Mouse (Mus musculus) regulatory T cell (primary cell): ENCODE measurements around the gene Alg14.

Experiments used
- in situ Hi-C: fragments of 300-600 bp; cut with MboI, MseI; formaldehyde crosslinking; loops from one replicate; pipeline ENCODE4 v1.15.1; 2025; ENCODE audit warnings: high pct_unique_total_duplicates

Alg14 gene

DNA sequence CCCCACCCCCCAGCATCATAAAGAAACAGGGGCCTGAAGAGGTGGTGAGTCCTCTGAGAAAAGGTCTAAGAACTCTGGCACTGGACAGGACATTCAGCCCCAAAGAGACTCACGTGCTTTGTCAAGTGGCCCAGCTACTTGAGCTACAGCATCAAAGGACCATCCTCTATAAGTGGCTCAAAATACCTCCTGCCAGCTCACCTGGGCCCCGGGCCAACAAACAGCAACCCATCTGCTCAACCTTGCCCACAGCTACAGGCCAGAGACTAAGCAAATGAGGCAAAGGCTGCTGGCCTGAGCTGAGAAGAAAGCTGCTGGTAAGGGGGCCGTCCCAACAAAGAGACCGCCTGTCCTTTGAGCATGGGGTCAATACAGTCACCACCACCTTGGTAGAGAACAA lies 14.0 kb upstream of the Alg14 start:
- in situ Hi-C loops, result no loop called here

DNA sequence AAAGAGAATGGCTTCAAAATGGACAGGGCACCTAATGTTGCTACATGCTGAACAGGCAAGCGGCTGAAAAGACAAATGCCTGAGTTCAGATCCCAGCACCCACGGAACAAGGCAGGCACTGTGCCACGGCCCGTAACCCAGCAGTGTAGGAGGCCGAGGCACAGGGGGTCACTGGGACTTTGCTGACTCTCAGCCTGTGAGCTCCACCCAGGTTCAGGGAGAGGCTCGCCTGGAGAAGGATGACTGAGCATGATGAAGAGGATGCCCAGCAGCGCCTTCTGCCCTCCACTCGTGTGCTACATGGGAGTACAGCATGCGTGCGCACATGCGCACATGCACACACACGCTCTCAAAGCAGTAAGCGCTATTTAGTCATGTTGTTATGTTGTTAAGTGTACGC lies 11.9 kb upstream of the Alg14 start:
- in situ Hi-C loops, result loop anchor here (10.0 kb wide), 1 partner anchor 1495 kb away; the partner anchor contains the start of gene Ptbp2

DNA sequence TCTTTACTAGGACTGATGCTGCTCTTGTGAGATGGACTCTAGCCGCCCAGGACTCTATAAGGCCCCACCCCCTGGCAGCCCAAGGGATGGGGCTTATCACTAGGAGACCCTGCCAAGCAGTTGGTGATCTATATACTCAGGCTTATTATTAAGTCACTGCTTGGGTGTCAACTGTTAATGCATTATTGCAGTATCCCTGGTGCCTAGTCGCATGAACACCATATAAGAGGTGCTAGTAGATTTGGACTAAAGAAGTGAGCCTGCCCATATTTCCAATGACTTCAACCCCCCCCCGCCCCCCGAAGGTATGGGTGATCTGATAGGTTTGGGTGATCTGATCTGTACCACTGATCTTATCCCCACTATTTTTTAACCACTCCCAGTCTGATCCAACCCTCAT lies 8.6 kb upstream of the Alg14 start, which contains the start of gene Tmem56:
Gene Tmem56 (minus strand): TSS at position 101 of the 400 bp plus-strand sequence.
- in situ Hi-C loops, result loop anchor here (10.0 kb wide), 1 partner anchor 1498 kb away; the partner anchor contains the start of gene Ptbp2

DNA sequence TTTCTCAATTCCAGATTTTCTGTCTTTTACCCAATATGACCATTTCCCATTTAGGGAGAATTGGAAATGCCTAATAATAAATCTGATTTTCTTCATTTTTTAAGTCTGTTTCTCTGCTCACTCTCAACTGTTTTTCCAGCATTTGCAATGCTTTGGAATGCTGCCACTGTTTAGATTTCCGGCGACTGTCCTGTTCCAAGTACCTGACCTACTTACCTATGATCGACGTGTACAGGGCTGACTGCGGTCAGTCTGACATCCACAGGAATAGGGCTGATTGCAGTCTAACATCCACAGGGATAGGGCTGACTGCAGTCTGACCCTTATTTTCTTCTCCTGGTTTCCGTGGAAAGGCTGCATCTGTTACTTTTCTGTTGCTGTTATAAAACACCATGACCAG lies 6.4 kb upstream of the Alg14 start:
- in situ Hi-C loops, result loop anchor here (10.0 kb wide), 1 partner anchor 1500 kb away; the partner anchor contains the start of gene Ptbp2

DNA sequence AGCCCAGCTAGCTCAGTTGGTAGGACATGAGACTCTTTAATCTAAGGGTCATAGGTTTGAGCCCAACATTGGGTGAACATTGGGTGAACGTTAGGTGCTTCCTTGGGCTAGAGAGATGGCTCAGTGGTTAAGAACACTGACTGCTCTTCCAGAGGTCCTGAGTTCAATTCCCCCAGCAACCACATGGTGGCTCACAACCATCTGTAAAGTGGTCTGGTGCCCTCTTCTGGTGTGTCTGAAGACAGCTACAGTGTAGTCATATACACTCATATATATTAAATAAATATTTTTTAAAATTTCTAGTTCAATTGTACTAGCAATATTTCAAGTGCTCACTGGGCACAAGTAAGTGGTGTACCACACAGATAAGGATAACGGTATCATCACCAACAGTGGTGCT lies 4.4 kb upstream of the Alg14 start:
- in situ Hi-C loops, result loop anchor here (10.0 kb wide), 1 partner anchor 1502 kb away; the partner anchor contains the start of gene Ptbp2

DNA sequence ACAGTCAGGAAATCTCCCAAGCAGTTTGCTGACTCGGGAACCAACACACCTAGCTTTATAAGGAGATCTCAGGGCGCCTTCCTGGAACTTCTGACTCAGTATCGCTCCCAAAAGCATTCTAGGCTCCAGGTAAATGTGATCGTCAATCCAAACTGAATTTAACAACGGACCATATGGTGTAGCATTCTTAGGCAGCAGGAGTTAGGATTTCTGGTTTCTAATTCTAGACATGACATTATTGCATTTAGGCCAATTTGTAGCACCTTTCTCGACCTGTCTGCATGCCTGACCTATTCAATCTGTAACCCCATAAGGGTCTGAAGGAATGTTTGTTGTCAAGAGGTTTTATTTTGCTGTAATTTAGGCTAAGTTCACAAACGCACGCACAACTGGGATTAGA lies 892 bp upstream of the Alg14 start:
- in situ Hi-C loops, result loop anchor here (5.0 kb wide), 1 partner anchor 118 kb away; the partner anchor contains the start of gene Rwdd3

DNA sequence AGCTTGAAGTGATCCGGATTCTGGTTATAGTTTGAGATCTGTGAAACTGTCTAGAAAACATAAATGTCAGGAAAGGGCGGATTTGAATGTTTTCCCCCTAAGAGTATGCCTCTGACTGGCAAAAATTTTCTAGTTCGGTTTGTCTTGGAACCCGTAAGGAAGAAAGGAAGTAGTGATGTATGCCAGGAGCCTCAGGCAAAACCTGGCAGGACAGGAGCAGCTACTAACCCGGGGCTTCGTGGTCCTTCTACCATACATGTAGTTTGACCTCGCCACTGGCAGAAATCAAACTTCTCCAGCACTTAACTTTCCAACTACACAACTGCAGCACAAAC lies 381 bp upstream of the Alg14 start:
- in situ Hi-C loops, result loop anchor here (5.0 kb wide), 1 partner anchor 119 kb away; the partner anchor contains the start of gene Rwdd3

DNA sequence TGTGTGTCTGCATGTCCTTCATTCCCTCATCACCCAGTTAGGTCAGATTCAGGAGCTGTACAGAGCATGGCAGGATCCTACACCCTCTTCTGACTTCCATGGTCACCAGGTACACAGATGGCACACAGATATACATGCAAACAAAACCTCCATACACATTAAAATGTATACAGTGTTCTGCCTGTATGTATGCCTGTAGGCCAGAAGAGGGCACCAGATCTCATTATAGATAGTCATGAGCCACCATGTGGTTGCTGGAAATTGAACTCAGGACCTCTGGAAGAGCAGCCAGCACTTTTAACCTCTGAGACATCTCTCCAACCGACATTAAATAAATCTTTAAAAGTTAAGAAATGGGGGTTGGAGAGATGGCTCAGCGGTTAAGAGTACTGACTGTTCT lies 2.6 kb downstream of the Alg14 start:
- in situ Hi-C loops, result loop anchor here (5.0 kb wide), 1 partner anchor 122 kb away; the partner anchor contains the start of gene Rwdd3

DNA sequence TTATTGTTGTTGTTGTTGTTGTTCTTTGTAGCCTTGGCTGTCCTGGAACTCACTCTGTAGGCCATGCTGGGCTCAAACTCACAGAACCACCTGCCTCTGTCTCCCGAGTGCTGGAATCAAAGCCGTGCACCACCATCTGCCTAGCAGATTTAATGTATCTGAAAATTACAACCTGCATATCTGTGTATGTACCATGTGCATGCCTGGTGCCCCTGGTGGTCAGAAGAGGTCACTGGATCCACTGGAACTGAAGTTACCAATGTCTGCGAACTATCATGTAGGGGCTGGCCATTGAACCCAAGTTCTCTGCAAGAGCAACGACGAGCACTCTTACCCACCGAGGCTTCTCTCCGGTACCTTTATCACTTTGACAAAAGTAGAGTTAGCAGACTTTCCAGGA lies 15.1 kb downstream of the Alg14 start:
- in situ Hi-C loops, result loop anchor here (25.0 kb wide), 1 partner anchor 431 kb away; no protein-coding TSS in a partner anchor

DNA sequence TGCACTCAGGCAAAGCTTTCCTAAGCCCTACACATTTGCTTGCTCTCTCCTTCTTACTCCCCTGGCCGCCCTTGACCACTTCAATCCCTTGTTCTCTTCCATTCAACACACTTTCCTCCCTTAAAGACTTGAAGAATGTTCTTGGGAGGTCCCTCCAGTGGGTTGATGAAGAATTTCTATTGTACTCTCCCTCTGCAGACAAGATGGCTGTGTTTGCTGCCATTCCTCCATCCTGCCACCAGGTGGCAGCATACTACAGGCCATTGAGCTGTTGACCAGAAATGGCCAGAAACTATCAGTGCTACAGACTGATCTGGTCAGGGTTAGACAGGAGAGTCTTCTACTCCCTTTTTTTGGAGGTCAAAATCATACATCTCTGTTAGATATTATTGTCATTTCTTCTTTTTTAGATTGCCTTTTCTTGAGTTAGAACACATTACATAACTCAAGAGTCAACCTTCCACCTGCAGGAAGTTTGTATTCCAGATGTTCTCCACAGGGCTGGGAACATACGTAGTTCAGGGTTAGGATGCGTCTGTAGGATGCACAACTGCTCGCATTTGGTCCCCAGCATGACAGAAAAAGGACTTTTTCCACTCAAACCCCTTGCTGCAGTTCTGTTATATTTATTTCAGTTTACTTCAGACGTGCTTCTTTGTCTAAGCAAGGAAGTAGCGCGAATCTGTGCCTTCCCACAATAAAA lies 16.1 kb downstream of the Alg14 start:
- in situ Hi-C loops, result loop anchor here (25.0 kb wide), 1 partner anchor 430 kb away; no protein-coding TSS in a partner anchor

DNA sequence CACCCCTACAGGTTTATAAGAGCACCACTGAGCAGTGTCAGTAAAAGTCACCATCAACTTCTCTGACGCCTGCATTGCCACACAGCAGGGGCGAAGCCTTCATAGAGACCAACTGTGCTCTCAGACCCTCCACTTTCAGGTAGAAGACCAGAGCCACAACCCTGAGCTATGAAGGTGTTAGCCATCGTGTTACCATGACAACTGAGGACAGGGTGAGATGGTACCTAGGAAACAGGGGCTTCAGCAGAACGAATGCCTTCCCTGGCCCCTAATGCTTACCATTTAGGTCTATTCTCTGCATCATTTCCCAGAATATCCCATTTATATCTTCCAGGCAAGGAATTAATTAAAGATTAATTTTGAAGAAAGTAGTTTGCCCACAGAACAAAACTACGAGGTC lies 17.4 kb downstream of the Alg14 start:
- in situ Hi-C loops, result loop anchor here (25.0 kb wide), 1 partner anchor 428 kb away; no protein-coding TSS in a partner anchor

DNA sequence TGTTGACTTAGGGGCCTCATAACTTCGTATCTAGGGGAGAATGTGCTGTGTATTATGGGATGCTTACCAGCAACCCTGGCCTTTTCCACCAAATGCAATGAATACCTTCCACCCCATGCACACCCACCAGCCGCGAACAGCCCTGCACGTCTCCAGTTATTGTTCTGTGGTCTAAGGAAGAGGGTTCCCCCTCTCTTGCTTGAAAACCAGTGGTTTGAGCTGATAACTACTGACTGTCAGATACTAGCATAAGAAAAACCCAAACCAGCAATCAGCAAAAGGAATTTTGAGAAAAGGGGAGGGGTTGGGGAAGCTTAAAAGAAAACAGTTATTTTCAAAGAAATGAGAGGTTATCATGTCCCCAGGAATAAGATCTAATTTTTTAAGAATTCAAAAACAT lies 17.9 kb downstream of the Alg14 start:
- in situ Hi-C loops, result loop anchor here (25.0 kb wide), 1 partner anchor 428 kb away; no protein-coding TSS in a partner anchor

DNA sequence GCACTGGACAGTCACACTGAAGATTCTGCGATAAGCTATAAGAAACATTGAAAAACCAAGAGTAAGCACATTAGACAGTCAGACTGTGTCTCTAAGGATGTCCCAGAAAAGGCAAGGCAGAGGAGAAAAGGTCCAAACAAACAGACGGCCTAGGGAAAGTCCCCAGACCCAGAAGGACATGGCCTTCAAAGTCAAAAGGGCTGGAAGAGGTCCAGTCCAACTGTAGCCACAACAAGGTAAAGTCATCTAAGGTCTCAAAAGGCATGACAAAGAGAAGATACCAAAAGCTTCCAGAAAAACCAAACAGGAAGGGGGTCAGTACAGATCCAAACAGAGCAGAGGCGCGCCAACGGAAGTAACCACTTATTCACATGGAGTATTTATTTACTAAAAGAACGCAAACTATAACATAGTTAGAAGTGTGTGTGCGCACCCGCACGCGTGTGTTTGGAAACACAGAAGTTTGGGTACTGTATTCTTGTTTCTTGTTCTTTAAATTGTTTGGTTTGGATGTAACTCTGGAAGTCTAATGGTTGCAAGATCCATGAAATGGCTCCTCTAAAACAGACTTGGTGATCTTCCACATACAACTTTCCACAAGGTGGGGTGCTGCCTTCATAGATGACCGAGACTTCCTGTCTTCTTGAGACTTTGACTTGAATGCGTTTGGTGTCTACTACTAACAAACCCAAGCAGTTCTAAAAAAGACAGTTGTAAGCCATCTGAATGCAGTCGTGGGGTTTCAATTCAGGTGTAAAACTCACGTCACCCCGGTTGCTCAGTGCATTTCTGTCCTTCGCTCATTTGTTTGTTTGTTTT lies 18.5 kb downstream of the Alg14 start:
- in situ Hi-C loops, result loop anchor here (5.0 to 25.0 kb wide), 2 partner anchors 192 to 427 kb away; no protein-coding TSS in a partner anchor

DNA sequence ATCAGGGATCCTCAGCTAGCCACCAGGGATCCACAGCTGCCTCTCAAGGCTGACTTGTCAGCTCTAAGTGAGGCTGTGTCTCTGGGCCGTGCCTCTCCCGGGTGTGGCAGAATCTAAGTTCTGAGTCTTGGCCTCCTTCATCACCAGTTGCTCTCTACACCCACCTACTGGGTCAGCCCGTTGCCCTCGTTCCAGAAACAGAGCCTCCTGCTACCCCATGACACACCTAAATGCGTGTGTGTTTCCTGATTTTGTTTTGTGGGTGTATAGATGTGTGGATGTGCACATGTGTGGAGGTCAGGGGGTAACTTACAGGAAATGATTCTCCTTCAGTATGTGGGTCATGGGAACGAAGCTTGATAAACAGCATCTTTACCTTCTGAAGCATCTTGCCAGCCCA lies 20.9 kb downstream of the Alg14 start:
- in situ Hi-C loops, result loop anchor here (5.0 to 25.0 kb wide), 2 partner anchors 190 to 425 kb away; no protein-coding TSS in a partner anchor

DNA sequence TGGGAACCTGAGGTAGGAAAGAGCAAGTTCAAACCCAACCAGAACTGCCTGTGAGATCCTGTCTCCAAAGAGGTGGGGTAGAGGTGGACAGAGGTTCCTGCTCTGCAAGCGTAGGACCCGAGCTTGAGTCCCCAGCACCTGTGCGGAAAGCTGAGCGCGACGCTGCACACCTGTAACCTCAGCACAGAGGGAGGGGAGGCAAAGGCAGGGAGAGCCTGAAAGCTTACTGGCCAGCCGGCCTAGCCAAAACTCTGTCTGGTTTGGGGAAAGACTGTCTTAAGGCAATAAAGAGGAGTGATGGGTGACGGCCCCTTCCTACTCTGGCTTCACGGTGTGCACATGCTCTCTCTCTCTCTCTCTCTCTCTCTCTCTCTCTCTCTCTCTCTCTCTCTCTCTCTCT lies 21.4 kb downstream of the Alg14 start:
- in situ Hi-C loops, result loop anchor here (5.0 to 25.0 kb wide), 2 partner anchors 189 to 424 kb away; no protein-coding TSS in a partner anchor

DNA sequence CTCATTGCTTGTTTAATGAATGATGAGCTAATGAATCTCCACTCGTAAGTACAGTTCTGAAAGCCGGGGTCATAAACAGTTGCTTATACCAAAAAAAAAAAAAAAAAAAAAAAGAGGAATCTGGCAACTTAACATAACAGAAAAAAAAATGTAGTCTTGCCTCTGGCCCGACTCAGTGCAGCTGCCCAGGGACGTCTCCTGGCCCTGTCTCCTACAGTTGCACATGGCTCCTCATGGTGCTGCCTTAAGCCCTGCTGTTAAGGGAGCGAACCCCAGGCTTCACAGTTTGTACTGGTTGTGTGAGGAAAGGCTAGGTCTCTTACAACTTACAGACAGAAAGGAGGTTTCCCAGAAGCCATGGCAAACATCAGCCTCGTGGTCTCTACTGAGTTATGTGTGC lies 22.6 kb downstream of the Alg14 start:
- in situ Hi-C loops, result loop anchor here (5.0 to 25.0 kb wide), 2 partner anchors 188 to 423 kb away; no protein-coding TSS in a partner anchor

DNA sequence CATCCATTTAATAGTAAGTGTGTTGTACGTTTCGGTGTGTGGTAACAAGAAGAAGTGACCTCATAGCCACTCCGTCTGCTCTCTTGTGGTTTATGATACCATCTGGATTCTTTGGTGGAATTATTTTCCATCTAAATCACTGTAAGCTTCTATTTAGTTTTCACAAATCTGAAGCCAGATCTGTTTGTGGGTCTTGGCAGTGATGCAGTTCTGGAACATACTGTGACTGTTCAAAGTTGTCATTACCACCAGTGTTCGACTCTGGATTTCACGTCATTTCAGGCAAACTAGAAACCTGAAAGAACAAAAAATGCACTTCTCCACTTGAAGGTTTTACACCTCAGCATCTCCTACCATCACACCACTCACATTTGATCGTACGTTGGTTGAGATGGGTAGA lies 23.9 kb downstream of the Alg14 start:
- in situ Hi-C loops, result loop anchor here (5.0 to 25.0 kb wide), 2 partner anchors 92 to 422 kb away; no protein-coding TSS in a partner anchor

DNA sequence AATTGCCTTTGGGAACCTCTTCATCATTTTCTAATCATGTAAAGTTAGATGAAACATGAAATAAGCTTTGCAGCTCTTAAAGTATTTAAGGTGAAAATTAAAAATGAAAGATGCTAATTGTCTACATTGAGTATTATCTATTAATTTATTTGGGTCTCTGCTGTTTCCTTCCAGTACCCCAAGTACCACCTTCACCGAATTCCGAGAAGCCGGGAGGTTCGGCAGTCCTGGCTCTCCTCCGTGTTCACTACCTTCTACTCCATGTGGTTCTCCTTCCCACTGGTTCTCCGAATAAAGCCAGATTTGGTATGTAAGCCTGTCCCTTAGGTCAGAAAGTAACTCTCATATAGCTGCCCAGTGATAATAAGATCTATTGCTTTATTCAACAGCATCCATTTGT lies 28.3 kb downstream of the Alg14 start:
- in situ Hi-C loops, result loop anchor here (5.0 to 25.0 kb wide), 2 partner anchors 87 to 417 kb away; no protein-coding TSS in a partner anchor

DNA sequence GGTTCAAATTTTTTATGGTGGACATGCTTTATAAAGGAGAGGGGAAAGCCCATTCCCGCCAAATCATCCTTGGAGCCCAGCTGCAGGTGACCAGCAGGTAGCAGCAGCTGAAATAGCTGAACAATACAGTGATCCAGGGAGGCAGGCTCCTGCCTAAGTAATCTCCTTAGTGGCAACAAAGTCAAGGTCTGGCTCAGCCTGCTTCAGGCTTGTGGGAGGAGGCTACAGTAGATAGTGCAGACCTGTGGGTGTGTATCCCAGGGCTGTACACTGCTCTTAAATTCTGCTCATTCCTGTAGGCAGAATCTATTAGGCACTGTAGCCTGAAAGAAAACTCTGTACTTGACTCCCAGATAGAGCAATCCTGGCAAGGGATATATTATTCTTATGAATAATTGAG lies 29.3 kb downstream of the Alg14 start:
- in situ Hi-C loops, result loop anchor here (25.0 kb wide), 1 partner anchor 416 kb away; no protein-coding TSS in a partner anchor

DNA sequence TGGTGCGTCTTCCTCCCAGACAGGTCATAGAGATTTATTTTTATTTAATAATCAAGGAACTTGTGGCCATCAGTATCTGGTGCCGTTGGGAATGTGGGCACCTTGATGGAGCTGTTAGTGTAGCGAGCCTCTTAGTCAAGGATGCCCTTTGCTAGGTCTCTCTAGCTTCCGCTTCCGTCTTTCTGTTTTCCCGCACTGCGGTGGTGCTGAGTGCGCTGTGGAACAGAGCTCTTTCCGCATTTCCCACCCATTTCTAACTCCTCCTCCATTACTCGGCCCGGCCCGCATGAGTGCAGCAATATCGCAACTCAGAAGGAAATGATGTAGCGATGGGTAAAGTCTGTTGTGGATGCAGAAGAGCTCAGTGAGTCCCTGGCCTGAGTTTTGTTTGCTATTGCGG lies 31.8 kb downstream of the Alg14 start:
- in situ Hi-C loops, result loop anchor here (25.0 kb wide), 1 partner anchor 414 kb away; no protein-coding TSS in a partner anchor

DNA sequence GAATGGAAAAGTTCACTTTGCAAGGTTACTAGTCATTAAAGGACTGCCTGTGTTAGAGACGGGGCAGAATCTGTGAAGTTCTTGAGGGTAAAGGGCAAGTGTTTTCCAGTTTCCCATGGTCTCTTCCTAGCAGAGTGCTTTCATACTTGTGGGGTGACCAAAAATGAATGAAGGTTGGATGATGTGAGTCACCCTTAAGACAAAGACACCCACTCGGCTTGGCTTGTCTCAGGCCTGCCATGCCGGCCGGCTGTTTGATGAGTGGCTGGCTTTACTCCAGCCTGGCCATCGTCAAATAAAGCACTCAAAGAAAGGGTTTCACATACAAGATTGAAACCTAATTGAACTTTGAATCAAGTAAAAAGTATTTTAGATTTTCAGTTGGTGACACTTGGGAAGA lies 35.8 kb downstream of the Alg14 start:
- in situ Hi-C loops, result no loop called here

DNA sequence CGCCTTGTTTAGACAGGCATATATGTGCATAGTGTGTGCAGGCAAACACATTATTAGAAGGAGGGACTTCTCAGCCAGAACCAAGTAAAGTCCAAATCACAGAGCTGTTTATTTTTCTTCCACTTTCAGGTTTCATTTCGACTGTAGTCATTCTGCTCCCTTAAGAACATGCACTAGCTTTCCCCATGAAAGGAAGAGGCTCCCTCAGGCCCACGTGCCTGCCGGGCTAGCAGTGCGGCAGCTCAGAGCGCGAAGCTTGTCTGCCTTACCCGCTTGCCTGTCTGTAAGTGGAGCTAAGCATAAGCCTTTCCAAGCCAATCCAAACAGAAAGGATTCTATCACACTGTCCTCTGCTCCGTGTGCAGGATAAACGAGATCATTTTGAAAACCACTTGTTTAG lies 38.1 kb downstream of the Alg14 start:
- in situ Hi-C loops, result no loop called here
